Mouse (Mus musculus) bone marrow macrophage, adult 2 months (primary cell): ENCODE results near the gene Camk2b. TPM values are rescaled to one million over a fixed set of nuclear protein-coding genes. Genes with fewer than 3 reads are reported as not detected.

ENCODE experiments used
- H3K27ac ChIP-seq: 2 replicates; pipeline ENCODE4 v1.5.1; 2012; ENCODE audit warnings: low read depth, low read length; ENCODE audit not compliant: insufficient read depth
- H3K4me1 ChIP-seq: 2 replicates; pipeline ENCODE4 v1.6.1; 2012; ENCODE audit warnings: low read length; ENCODE audit not compliant: control insufficient read depth, insufficient read depth
- H3K4me3 ChIP-seq: 2 replicates; pipeline ENCODE4 v1.5.1; 2012; ENCODE audit warnings: mild to moderate bottlenecking, low read length, moderate library complexity; ENCODE audit not compliant: insufficient read depth
- CTCF ChIP-seq: IDR thresholded peaks from 2 replicates; pipeline ENCODE4 v1.5.1; 2012; ENCODE audit warnings: low read depth, mild to moderate bottlenecking, low read length, moderate library complexity
- POLR2A ChIP-seq: IDR thresholded peaks from 2 replicates; pipeline ENCODE4 v1.6.1; 2012; ENCODE audit warnings: mild to moderate bottlenecking, low read depth, low read length, borderline replicate concordance
- polyA plus RNA-seq: library from polyadenylated mRNA; stranded (reverse); fragments of >200 nt; gene quantifications from 2 replicates; pipeline ENCODE4 v1.2.4, GENCODE M21; 2012; ENCODE audit not compliant: missing spikeins, insufficient read depth, insufficient read length

Camk2b gene
- polyA plus RNA-seq, 1 experiment: 0.63 TPM

DNA sequence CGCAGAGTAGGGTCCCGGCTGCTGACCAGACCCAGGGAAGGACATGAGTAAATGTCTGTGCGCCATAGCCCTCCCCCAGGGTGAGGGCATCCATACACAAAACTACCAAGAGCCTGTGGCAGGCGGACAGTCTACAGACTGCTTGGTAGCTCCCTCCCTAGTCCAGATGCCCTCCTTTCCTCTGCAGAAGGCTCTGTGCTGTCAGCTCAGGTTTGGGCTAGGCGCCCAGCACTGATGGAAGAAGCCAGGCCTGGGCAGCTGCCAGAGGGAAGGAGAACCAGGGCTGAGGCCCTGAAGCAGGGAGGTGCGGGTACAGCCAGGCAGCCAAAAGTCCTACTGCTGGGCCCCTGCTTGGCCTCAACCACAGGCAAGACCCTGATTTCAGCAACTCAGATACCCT is 35.5 kb downstream of the Camk2b start:
- TF ChIP-seq POLR2A (no peak), CTCF (no peak)
- H3K4me3 ChIP-seq: no peak overlapping the region
- no peak overlapping the region for H3K27ac ChIP-seq
- no peaks in the 10 kb centered on the region for H3K4me1 ChIP-seq

DNA sequence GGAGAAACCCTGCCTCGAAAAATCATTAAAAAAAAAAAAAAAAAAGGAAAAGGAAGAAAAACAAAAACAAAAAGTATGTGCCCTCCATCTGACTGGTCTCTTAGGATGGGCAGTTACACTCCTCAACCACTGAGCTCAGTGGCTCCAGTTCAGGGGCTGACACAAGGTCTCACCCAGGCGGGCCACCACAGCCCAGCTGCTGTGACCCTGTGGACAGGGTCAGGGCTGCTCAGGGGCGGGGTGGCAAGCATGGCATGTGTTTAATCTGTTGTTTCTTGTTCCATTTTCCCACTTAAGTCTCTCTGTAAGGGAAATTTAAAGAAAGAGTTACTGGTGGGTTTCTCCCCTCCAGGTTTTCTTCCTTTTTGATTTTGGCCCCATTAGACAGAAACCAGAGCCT is 36.4 kb downstream of the Camk2b start:
- Histone ChIP-seq H3K4me3 (no peak overlapping the region), H3K4me1 (no peaks in the 10 kb centered on the region), H3K27ac (no peak overlapping the region)
- TF ChIP-seq POLR2A: no peak
- TF ChIP-seq CTCF: no peak

DNA sequence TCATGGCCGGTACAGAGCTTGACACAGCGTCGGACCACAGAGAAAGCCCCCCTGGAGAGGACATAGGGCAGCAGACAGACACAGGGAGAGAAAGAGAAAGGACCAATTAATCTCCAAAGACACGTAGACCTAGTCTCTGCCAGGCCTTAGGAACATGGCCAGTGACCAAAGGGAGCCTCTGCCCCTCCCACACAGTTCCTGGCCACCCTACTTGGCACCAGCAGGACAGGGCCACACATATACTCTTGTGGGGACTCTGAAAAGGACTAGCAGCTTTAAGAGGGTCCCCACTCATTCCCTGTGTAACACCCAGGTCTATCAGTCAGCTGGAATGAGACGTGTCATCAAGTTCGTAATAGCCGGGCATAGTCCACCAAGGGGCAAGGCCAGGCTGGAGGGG is 37.3 kb downstream of the Camk2b start:
- TF ChIP-seq POLR2A (no peak), CTCF (no peak)
- H3K4me3 ChIP-seq: no peak overlapping the region
- no peak overlapping the region for H3K27ac ChIP-seq

DNA sequence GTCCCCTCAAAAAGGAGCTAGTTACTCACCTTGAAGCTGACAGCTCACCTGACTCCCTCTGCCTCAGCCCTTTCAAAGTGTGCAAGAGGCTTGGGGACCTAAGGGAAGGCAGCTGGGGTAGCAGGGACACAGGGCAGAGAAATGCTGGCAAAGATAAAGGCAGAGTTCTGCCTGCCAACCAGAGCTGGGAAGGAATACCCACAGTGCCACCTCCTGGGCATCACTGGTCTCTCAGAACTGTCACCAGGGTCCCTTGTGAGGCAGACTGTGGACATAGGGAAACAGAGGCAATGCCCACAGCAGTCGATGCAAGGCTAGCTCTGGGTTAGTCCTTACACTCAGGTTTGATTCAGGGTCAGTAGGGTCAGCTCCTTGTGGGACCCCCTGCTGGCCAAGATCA is 39.8 kb downstream of the Camk2b start:
- TF ChIP-seq POLR2A: no peak
- TF ChIP-seq CTCF: peak; percentile 52
- H3K4me3 ChIP-seq: no peak overlapping the region
- no peaks in the 10 kb centered on the region for H3K4me1 ChIP-seq
- no peak overlapping the region for H3K27ac ChIP-seq

More for the DNA sequence above, 37.3 kb downstream of the Camk2b start:
- no peaks in the 10 kb centered on the region for H3K4me1 ChIP-seq

DNA sequence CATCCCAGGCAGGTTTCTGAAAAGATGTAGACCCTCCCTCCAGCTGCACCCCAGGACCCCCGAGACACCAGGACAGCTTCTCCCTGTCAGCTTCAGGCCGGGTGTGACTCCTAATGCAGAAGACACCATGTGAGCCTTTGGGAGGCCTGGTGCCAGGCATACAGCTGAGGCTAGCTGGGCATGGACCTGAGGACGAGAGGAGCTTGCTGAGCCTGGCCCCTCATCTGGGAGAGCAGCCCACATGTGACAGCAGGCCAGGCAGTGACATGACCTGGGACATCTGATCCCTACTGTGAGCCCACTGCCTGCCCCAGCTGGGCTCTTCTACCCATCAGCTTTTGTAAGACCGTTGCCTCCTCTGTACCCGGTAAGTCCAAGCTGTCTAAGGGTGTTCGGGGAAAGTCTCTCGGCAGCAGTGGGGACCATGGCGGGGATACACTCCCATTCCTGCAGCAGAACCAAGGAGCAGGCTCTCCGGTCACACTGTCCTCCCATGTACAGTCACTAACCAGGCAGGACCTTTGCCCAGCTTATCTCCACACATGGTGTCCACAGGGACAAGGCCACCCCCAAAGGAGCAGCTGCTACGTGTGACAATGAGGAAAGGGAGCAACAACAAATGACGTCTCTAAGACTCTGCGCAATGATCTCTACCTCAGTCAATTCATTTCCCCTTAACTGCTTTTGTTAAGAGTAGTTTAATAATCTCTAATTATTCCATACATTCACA is 41.1 kb downstream of the Camk2b start:
- Histone ChIP-seq H3K4me1 (no peaks in the 10 kb centered on the region), H3K27ac (no peak overlapping the region), H3K4me3 (no peak overlapping the region)
- no peak for TF ChIP-seq CTCF
- no peak for TF ChIP-seq POLR2A

DNA sequence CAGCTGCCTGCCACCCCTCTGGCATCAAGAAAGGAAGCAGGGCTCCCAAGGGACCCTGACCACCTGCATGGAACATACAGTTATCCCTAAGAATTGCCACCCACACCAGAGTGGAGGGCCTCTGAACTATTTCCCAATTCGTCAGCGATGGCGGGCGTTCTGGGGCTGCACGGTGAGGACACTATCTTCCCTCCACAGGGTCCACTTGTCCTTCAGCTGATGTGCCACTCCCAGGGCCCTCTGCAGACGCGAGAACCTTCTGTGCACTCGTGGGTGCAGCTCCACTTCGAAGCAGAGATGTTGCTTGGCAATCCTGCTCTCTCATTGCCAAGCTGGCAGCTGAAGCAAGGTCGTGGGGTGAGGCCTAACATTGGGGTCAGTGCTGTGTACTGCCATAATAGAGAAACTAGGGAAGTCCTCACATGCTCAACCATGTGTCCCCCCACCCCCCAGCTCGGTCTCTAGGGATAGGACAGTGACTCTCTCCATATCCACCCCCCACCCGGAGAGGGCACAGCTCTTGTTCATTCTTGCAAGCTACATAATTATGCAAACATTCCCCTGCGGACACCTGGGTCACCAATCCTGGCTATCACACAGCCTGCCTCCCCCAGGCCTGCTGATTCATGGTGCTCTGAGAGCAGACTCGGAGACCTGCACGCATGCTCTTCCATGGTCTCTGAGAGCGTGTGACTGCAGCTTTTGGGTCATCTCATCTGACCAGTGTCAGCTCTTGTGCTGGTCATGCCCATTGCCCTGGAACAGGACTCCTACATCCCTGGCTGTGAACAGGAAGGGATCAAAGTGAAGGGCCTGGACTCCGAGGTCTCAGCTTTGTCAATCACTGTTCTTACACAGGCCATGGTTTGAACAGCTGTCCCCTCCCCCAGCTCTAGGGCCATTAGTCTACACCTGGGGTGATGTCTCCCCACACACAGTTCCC is 45.0 kb downstream of the Camk2b start:
- H3K27ac ChIP-seq: no peak overlapping the region
- peaks cover 5% of the 10 kb centered on the region for H3K4me1 ChIP-seq

DNA sequence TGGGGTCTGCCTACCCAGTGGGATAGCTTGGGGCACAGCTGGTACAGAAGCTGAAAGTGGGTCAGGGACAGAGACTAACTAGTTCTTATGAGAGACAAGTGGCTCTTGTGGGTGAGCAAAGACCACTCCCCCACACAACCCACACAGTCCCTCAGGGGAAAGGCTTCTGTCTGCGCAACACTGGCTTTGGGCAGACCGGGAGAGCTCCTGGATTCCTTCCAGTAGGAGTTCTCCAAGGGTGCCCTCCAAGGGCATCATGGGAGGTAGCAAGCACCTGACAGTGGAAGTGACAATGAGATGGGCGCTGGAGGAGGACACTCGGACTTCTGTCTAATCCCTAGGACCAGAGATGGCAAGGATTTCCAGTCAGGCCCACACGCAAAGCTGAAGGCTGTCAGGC is 45.8 kb downstream of the Camk2b start:
- Histone ChIP-seq H3K27ac (no peak overlapping the region), H3K4me3 (no peak overlapping the region), H3K4me1 (peaks cover 5% of the 10 kb centered on the region)
- TF ChIP-seq CTCF: no peak
- TF ChIP-seq POLR2A: no peak

More for the DNA sequence above, 45.0 kb downstream of the Camk2b start:
- TF ChIP-seq POLR2A: no peak
- TF ChIP-seq CTCF: no peak
- H3K4me3 ChIP-seq: no peak overlapping the region

DNA sequence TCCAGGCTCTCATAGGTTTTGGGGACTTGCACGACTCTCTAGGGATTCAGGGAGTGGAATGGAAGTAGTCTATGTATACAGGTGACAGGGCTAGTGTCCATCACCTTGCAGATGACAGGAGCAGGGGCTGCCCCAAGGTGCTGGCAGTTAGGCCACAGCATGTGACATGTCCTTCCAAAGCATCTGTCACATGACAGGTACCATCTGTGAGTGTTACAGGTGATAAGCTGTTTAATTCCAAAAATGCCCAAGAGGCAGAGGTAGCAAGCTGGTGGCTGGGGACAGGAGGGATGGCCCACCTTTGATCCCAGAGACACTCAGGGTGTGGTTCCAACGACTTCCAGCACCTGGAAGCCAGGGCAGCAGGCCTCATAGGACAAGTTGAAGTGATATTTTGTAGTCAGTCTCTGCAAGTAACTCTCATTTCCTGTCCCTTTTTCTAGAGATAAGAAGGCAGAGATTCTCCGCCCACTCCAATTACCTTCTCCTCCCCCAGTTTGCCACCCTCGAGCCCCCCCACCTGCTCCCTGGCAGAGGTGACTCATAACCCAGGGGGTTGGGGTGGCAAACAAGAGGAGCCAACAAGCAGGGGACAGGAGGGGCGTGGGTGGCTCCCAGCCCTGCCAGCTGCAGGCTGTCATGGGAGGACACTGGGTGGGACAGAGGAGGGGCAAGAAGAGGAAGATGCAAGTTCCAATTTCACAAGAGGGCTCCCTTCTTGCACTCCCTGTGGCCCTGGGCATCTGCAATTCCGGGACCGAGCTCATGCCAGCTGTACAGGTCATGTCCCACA is 47.7 kb downstream of the Camk2b start:
- TF ChIP-seq POLR2A: no peak
- no peak for TF ChIP-seq CTCF
- no peak overlapping the region for H3K27ac ChIP-seq
- no peak overlapping the region for H3K4me3 ChIP-seq
- peaks cover 5% of the 10 kb centered on the region for H3K4me1 ChIP-seq

DNA sequence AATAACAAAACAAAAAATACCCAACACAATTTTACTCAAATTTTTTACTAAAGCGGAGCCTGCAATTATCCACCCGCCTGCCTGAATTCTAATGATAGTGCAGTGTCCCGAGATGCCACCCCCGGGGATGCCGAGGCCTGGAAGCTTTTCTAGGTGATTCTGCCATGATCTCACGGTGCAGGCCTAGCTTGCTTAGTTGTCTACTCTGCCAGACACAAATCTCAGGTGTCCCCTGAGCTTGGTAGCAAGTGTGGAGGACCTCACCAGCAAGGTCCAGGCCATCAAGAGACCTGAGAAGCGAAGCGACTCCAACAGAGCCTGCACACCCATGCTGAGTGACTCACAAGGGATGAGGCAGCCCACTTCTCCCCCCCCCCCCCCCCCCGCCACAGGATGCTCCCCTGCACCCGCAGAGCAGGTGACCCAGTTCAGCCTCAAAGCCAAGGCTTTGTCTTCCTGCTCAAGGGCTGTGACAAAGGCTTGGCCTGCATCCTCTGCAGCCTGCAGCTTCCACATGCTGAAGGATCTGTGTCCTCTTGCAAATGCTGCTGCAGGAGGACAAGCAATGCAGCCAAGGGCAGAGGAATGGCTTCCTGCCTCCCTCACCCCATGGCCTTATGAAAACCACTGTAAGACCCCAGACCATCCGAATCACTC is 48.5 kb downstream of the Camk2b start:
- H3K27ac ChIP-seq: no peak overlapping the region
- H3K4me1 ChIP-seq: peaks cover 5% of the 10 kb centered on the region
- no peak for TF ChIP-seq CTCF
- TF ChIP-seq POLR2A: no peak
- H3K4me3 ChIP-seq: no peak overlapping the region
